Mouse (Mus musculus) embryo, embryonic 9.5 days (tissue): ENCODE results near the gene Appl1.
A peak's percentile ranks its signal among the peaks of the same experiment; 100 is the strongest.

Source experiments
- DNase-seq: peaks from one replicate; pipeline ENCODE4 v3.0.0-alpha.2; 2017; ENCODE audit errors: extremely low spot score

Gene Appl1

GRCm38 (mm10) chr14:26971106-26971789, at the start of gene Appl1:
Gene Appl1, minus strand, starts transcription at chr14:26971232.
- no peak for DNase-seq

GRCm38 (mm10) chr14:27019850-27020249, 48.8 kb upstream of the Appl1 start:
- DNase-seq, result no peak

DNA sequence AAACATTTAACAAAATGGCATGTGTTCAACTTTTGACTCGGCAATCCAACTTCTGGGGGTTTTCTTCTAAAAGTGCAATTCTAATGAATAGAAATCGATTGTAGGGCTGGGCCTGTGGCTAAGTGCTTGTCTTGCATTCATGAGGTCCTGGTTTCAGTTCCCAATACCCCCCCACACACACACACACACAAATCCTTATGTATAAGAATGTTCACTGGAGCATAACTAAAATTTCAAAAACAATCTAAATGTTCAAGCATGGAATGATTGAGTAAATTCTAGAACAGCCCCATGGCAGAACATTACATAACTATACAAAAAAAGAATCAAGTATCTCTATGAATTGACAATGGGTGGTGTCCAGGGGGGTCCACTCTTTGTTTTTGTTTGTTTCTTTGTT, 46.9 kb upstream of the Appl1 start:
- no peak for DNase-seq

- DNase-seq, result no peak
These were observed 42.6 kb upstream of the Appl1 start for GRCm38 (mm10) chr14:27013658-27014057.

DNA sequence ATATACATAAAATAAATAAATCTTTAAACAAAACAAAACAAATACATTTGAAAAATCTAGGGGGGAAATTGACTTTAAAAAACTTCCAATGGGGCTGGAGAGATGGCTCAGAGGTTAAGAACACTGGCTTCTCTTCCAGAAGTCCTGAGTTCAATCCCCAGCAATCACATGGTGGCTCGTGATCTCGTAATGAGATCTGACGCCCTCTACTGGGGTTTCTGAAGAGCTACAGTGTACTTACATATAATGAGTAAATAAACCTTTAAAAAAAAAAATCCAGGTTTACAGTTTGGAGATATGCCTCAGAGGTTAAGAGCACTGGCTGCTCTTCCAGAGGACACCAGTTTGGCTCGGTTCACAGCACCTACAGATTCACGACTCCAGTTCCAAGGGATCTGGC, 40.5 kb upstream of the Appl1 start:
- no peak for DNase-seq

- no peak for DNase-seq
These were observed 34.9 kb upstream of the Appl1 start for GRCm38 (mm10) chr14:27005937-27006336.

GRCm38 (mm10) chr14:27004906-27005305, 33.9 kb upstream of the Appl1 start:
- no peak for DNase-seq

DNA sequence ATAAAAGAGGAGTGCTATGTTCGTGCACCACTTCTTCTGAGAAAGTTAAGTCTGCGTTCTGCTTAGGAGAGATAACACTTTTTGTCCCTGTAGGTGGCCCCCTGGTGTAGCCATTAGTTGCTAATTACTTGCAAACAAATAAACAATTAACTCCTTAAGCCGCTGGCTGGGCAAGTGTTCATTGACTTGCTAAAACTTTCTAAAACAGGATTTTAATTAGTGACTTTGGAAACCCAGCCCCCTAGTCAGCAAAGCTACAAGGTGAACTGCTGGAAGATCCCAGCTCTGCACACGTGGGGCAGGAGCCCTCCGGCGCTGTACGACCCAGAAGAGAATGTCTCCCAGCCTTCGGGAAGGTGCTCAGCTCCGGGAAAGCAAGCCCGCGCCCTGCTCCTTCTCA, 29.4 kb upstream of the Appl1 start:
- no peak for DNase-seq

DNA sequence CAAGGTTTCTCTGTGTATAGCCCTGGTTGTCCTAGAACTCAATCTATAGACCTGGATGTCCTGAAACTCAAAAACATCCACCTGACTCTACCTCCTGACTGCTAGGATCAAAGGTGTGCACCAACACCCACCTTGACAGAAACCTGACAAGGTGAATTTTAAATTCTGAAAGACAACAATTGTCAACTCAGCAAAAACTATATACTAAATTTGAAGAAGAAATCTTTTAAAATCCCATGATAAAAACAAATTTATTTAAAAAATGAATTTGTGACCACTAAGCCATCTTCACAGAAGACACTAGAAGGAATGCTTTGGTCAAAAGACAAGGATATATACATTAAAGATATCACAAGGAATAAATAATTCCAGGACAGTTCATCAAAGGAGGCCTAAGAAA, 25.2 kb upstream of the Appl1 start:
- no peak for DNase-seq

DNA sequence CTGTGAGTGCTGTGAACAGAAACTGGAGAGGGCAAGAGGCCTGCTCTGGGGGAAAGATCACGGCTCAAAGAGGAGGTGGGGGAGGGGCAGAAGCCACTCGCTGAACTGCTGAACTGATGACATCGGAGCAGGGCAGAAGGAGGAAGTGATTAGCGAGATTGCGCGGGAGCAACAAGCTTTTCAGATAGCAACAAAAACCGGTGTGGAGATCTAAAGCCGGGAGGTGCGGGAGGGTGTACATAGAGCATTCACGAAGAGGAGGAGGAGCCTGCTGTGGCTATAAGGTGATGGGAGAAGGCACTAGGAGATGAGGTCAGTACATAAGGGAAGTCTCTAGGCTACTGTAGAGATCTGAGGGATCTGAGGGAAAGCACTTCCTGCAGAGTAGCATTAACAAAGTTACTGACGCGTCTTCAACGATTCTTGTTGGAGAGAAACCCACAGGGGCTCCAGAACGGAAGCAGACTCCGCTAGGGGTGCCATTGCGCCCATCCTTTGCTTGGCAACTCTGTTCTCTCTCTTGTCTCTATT, 23.2 kb upstream of the Appl1 start, which contains the start of gene Hesx1:
TSS of gene Hesx1 (plus strand) at position 206 of the 531 bp plus-strand sequence.
- DNase-seq, result peak; percentile 79

- no peak for DNase-seq
These were observed 22.4 kb upstream of the Appl1 start for GRCm38 (mm10) chr14:26993427-26993826.

DNA sequence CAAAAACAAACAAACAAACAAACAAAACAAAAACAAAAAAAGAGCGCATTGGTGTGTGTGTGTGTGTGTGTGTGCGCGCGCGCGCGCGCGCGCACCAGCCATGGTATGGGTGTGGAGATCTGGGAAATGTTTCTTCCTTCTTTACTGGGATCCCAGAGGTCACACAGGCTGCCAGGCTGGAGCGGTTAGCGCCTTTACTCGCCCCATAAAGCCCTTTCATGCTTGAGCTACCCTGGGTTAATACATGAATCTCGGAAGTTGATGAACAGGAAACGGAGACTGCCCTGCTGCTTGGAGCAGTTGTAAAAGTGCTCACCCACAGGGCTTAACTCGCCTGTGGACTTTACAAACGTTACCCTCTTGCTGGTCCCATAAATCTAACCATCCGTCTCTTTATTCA, 20.6 kb upstream of the Appl1 start:
- no peak for DNase-seq

- DNase-seq, result no peak
These were observed 17.7 kb upstream of the Appl1 start for GRCm38 (mm10) chr14:26988694-26989093.

DNA sequence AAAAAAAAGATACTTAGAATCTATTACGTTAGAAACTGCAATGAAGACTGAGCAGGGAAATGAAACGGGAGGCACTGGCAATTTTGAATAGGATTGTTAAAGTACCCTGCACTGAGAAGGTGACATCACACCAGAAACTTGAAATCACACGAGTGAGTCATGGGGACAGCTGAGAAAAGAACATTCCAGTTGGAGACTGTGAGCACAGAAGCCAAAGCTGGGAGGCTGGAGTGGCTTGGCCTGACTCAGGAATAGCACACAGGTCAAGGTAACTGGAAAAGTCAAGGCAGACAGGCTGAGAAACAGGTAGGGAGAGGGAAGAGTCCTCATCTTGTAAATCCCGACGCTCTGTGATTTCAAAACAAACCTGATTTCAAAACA, 11.1 kb upstream of the Appl1 start:
- DNase-seq, result no peak

DNA sequence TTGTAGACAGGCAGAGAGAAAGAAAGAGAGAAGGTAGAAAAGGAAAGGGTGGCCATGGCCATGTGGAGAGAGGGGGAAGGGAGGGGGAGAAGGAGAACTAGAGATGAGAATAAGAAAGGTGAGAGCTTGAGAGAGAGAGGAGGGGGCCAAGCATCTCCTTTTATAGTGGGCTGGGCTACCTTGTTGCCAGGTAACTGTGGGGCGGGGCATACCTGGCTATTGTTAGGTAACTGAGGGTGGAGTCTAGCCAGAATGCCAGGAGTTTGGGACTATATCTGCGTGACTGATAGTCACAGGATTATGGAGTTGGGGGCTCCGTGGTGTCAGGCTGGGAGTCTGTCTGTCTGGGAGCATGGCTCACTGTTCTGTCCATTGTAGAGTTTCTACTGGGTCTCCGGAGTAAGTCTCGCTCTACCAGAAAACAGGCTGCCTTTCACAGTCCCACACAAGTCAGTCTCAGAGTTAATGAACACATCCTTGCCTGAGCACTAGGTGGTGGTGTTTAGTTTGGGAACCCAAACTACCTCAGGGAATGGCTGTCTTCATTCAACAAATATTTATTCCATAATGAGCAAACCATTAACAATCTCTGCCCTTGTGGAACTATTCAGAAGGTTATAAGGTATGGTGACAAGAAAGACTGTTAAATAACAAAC, 10.6 kb upstream of the Appl1 start:
- no peak for DNase-seq

- DNase-seq, result no peak
These were observed 10.0 kb upstream of the Appl1 start for GRCm38 (mm10) chr14:26981021-26981420.

DNA sequence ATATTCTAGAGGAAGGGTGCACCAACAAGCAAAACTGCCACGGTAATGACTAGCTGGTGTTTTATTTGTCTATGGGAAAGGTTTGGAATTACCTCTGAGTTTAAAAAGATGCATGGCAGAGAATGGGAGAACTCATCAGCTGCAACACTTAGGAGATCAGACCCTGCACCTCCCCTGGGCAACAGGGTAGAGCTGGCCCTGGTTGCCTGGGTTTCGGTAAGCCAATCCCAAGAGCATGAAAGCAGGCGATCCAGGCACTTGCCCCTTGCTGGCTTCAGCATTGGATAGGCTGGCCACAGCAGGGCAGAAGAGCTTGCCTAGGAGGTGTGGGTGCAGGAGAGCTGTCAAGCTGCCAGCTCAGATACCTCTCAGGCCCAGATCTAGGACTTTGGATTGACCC, 8.8 kb upstream of the Appl1 start:
- DNase-seq, result no peak

DNA sequence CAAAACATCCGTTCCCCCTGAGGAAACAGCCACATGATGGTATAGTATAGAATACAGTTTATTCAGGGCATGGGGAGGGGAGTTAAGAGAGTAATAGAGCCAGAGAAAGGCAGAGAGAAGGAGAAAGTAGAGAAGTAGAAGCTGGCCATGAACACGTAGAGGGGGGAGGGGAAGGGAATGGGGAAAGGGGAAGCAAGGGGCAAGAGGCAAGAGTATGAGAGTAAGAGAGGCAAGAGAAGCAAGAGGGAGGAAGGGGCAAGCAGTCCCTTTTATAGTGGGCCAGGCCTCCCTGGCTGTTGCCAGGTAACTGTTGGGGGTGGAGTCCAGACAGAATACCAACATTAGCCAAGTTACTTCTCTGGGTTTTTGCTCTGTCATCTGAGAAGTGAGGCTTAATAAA, 6.5 kb upstream of the Appl1 start:
- no peak for DNase-seq

DNA sequence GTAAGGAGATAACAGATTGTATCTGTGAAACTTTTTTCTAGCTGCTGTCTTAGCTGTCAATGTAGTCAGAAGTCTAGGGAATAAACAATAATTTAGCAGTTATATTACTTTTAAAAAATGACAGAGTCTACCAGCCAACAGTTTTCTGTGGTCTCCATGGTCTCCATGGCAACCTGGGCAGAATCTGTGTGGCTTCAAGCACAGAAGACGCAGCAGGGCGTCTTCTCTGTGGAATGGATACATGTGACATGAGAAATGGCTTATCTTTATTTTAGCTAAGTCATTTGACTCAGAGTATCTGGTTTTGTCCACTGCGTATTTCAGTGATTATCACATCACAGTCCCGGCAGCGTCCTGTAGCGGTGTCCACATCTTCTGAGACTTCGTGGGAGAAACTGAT, 5.2 kb upstream of the Appl1 start:
- no peak for DNase-seq

DNA sequence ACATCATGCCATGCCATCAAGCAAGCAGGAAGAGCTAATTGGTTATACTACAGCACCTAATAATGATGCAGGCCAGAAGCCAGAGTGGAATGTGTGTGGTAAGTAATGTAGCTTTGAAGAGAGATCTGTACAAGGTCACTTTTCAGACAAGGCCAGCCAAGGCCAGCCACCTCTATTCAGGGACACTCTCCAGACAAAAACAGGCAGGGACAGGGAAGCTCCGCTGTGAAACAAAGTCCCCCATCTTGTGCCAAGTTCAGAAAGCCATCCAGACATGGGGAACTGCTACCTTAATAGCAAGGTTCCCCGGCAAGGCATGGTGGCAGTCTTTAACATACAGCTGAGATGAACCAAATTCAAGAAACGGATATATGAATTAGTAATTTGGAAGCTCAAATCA, 4.5 kb upstream of the Appl1 start:
- DNase-seq, result no peak

DNA sequence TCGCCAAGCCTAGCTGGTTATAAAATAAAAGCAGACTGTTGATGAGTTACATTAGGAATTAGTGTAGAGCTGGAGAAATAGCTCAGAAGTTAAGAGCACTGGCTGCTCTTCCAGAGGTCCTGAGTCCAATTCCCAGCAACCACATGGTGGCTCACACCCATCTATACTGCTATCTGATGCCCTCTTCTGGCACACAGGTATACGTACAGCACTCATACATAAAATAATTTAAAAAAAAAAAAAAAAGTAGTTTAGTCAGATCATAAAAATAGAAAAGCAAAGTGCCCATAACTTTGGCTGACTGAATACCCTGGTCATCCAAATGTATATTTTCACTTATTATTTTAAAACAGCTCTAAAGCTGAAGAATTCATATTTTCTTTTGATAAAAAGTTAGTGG, 2.1 kb upstream of the Appl1 start:
- DNase-seq, result no peak

GRCm38 (mm10) chr14:26970439-26970932, 546 bp downstream of the Appl1 start:
- DNase-seq, result peak; percentile 99

DNA sequence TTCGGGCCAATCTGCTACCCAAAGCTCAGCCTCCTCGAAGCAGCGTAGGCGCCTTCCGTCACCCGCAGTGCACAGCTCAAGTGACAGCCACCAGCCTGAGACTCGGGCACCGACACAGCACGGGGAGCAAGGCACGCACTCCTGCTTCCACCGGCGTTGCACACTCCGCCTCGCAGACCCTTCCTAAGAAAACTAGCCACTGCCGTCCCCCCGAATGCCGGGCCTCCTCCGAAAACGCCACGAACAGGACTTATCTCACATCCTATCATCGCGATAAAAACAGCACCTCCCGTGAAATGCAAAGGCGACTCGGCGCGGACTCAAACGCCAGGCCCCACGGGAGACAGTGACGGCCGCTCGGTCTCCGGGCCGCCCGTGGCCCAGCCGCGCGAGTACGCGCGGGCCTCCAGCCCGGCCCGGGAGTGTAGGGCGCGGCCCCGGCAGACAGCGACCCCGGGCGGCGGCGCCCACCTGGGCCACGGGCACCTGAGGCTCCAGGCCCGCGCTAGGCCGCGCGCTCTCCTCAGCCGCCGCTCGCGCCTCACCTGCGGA, 1.1 kb downstream of the Appl1 start:
- DNase-seq, result peak; percentile 69
